Mouse (Mus musculus): ENCODE results near the gene Svs1. TPM values are rescaled to one million over a fixed set of nuclear protein-coding genes. Genes with fewer than 3 reads are reported as not detected.

Svs1 gene
- polyA plus RNA-seq, 1 experiment from 2014 or later, result not detected

GRCm38 (mm10) chr6:49011191-49011590 lies 24.5 kb downstream of the Svs1 start:
- Histone ChIP-seq H3K27ac (replicated peaks) (no peak overlapping the region), H3K36me3 (replicated peaks) (no peaks in the 10 kb centered on the region), H3K9me3 (replicated peaks) (no peaks in the 10 kb centered on the region), H3K4me1 (replicated peaks) (peaks cover 8% of the 10 kb centered on the region), H3K4me2 (no peak overlapping the region), H3K4me3 (replicated peaks) (no peak overlapping the region), H3K9ac (no peak overlapping the region), H3K27me3 (no peaks in the 10 kb centered on the region)
- no peak for ATAC-seq (ENCODE audit: insufficient read depth)
- WGBS (ENCODE audit: insufficient replicate concordance), result 36% methylated on average over 5 of the region's 5 CpGs

DNA sequence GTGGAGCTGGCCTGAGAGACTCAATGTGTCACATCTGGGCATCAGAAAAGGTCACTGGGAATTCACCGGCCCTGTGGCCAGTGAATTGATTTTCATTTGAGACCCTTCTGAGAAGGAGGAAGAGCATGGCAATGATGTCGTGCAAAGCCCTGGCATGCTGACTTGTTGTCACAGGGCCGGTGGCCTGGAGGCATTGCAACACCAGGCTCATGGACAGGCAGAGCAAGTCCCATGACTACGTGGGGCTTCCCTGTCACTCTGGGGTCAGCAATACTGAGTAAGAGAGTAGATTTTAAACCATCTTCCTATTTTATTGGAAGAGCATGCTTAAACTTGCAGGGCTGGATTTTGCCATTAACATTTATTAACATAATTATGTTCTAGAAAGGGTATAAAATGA lies 26.4 kb downstream of the Svs1 start:
- Histone ChIP-seq H3K9ac (no peak overlapping the region), H3K4me1 (replicated peaks) (peaks cover 8% of the 10 kb centered on the region), H3K36me3 (replicated peaks) (no peaks in the 10 kb centered on the region)

DNA sequence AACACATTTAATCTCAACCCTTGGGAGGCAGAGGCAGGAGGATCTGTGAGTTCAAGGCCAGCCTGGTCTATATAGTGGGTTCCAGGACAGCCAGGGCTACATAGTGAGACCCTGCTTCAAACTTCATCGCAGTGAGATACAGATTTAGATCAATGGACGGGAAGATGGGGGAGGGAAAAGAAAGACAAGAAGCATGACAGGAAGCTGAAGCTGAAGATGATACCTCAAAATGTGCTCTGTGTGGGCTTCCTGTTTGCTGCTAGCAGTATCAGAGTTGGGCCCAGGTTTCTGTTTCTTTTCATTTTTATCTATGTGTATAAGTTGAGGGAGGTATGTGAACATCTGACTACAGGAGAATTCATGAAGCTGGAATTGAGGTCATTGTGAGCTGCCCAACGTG lies 26.8 kb downstream of the Svs1 start:
- Histone ChIP-seq H3K27ac (replicated peaks) (no peak overlapping the region), H3K9ac (no peak overlapping the region), H3K4me1 (replicated peaks) (peaks cover 4% of the 10 kb centered on the region), H3K4me2 (no peak overlapping the region), H3K27me3 (no peaks in the 10 kb centered on the region), H3K36me3 (replicated peaks) (no peaks in the 10 kb centered on the region), H3K9me3 (replicated peaks) (no peaks in the 10 kb centered on the region), H3K4me3 (replicated peaks) (no peak overlapping the region)
- WGBS (ENCODE audit: insufficient replicate concordance), result 33% methylated on average over 3 of the region's 3 CpGs
- no peak for ATAC-seq (ENCODE audit: insufficient read depth)

More for the DNA sequence above, 26.4 kb downstream of the Svs1 start:
- Histone ChIP-seq H3K9me3 (replicated peaks) (no peaks in the 10 kb centered on the region), H3K27ac (replicated peaks) (no peak overlapping the region), H3K4me3 (replicated peaks) (no peak overlapping the region), H3K27me3 (no peaks in the 10 kb centered on the region), H3K4me2 (no peak overlapping the region)
- no peak for ATAC-seq (ENCODE audit: insufficient read depth)
- WGBS (ENCODE audit: insufficient replicate concordance), result 53% methylated on average over 4 of the region's 4 CpGs

DNA sequence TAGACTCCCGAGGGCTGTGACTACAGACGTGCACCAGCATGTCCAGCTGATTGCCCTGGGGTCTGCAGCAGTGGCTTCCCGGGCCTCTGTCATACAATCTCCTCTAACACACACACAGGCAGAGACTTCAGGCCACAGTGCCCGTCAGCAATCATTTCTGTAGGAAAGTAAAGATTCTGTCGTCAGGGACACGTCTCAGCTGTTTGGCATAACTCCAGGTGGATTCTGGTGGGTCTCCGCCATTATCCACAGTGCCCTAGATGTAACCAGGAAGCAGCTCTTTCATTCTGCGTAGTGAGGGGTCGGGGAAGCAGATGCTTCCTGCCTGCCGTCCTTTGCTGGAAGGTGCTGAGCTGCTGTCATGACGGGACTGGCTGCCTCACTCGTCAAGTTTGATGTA lies 30.5 kb downstream of the Svs1 start:
- Histone ChIP-seq H3K9me3 (replicated peaks) (no peaks in the 10 kb centered on the region), H3K9ac (no peak overlapping the region), H3K4me2 (no peak overlapping the region), H3K4me1 (replicated peaks) (no peaks in the 10 kb centered on the region; the same call in 1 of the 2 replicates), H3K36me3 (replicated peaks) (no peaks in the 10 kb centered on the region), H3K4me3 (replicated peaks) (no peak overlapping the region), H3K27me3 (no peaks in the 10 kb centered on the region), H3K27ac (replicated peaks) (no peak overlapping the region)
- no peak for ATAC-seq (ENCODE audit: insufficient read depth)
- 14% methylated on average over 12 of the region's 12 CpGs for WGBS (ENCODE audit: insufficient replicate concordance)

DNA sequence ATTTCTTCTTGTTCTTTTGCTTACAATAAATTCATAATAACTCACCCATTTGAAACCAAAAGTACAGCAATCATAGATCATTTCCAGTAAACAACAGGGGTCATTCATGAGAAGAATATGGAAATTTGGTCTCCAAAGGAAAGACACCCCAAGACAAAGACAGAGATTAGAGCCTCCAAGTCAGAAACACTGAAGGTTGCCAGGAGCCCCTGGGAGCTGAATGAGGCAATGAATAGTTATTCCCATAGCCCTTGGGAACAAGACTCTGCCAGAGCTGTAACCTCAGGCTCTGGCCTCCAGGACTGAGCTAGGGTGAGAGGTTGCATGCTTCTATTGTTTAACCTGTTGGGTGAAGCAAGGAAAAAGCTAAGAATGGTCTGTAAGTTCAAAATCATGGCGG lies 32.7 kb downstream of the Svs1 start:
- Histone ChIP-seq H3K27ac (replicated peaks) (no peak overlapping the region), H3K9me3 (replicated peaks) (no peaks in the 10 kb centered on the region), H3K4me1 (replicated peaks) (no peaks in the 10 kb centered on the region; the same call in 1 of the 2 replicates), H3K4me2 (no peak overlapping the region), H3K9ac (no peak overlapping the region), H3K4me3 (replicated peaks) (no peak overlapping the region), H3K36me3 (replicated peaks) (no peaks in the 10 kb centered on the region), H3K27me3 (no peaks in the 10 kb centered on the region)
- 62% methylated on average over 1 of the region's 1 CpGs for WGBS (ENCODE audit: insufficient replicate concordance)
- ATAC-seq (ENCODE audit: insufficient read depth), result no peak

- ATAC-seq (ENCODE audit: insufficient read depth), result no peak
- no peak overlapping the region for H3K9ac ChIP-seq
- no peaks in the 10 kb centered on the region for H3K27me3 ChIP-seq
- no peak overlapping the region for H3K4me2 ChIP-seq
- no peaks in the 10 kb centered on the region for H3K36me3 ChIP-seq (replicated peaks)
- no peaks in the 10 kb centered on the region; the same call in 1 of the 2 replicates for H3K4me1 ChIP-seq (replicated peaks)
- no peaks in the 10 kb centered on the region for H3K9me3 ChIP-seq (replicated peaks)
- H3K4me3 ChIP-seq (replicated peaks), result no peak overlapping the region
- WGBS (ENCODE audit: insufficient replicate concordance), result 49% methylated on average over 14 of the region's 14 CpGs
- no peak overlapping the region for H3K27ac ChIP-seq (replicated peaks)
Observed at GRCm38 (mm10) chr6:49021141-49022012, 34.7 kb downstream of the Svs1 start.

DNA sequence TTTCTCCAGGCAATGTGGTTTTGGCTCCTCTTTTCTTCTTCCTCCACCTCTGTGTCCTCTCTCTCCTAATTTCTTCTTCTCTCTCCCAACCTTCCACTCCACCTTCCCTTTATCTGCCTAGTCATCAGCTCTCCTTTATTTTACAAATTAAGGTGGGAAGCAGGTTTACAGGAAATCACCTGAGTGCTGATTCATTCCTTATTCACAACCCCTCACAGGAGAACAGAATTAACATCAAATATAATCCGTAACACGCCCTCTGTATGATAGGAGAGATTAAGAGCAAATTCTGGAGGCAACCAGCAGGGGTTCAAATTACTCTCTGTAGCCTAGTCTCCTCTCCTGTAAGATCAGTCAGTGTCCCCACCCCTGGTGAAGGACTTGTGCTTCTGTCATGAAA lies 35.7 kb downstream of the Svs1 start:
- H3K27me3 ChIP-seq, result no peaks in the 10 kb centered on the region
- H3K4me2 ChIP-seq, result no peak overlapping the region
- no peaks in the 10 kb centered on the region for H3K36me3 ChIP-seq (replicated peaks)
- 54% methylated on average over 2 of the region's 2 CpGs for WGBS (ENCODE audit: insufficient replicate concordance)
- no peaks in the 10 kb centered on the region for H3K9me3 ChIP-seq (replicated peaks)
- no peaks in the 10 kb centered on the region; the same call in 1 of the 2 replicates for H3K4me1 ChIP-seq (replicated peaks)
- no peak for ATAC-seq (ENCODE audit: insufficient read depth)
- no peak overlapping the region for H3K9ac ChIP-seq
- no peak overlapping the region for H3K4me3 ChIP-seq (replicated peaks)
- no peak overlapping the region for H3K27ac ChIP-seq (replicated peaks)

DNA sequence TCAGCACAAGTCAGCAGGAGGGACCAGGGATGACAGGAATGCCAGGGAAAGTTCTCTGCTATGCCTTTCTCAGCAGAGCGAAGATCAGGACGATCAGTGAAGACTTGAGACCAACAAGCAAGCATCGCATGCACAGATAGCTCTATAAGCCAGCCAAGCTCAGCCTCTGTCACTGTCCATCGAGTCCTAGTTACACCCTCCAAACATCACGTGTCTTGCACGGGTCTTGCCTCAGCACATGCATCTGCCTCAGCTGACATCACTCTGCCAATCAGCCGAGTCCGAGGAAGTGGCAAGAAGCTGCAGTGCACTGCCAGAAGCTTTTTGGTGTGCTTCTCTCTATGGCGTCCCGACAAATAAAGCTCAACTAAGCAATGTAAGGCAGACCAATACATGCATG lies 36.7 kb downstream of the Svs1 start:
- no peaks in the 10 kb centered on the region; the same call in 1 of the 2 replicates for H3K4me1 ChIP-seq (replicated peaks)
- 64% methylated on average over 10 of the region's 10 CpGs for WGBS (ENCODE audit: insufficient replicate concordance)
- no peak overlapping the region for H3K9ac ChIP-seq
- no peaks in the 10 kb centered on the region for H3K9me3 ChIP-seq (replicated peaks)
- H3K4me3 ChIP-seq (replicated peaks), result no peak overlapping the region
- H3K4me2 ChIP-seq, result no peak overlapping the region
- H3K36me3 ChIP-seq (replicated peaks), result no peaks in the 10 kb centered on the region
- no peak for ATAC-seq (ENCODE audit: insufficient read depth)
- H3K27ac ChIP-seq (replicated peaks), result no peak overlapping the region
- no peaks in the 10 kb centered on the region for H3K27me3 ChIP-seq

DNA sequence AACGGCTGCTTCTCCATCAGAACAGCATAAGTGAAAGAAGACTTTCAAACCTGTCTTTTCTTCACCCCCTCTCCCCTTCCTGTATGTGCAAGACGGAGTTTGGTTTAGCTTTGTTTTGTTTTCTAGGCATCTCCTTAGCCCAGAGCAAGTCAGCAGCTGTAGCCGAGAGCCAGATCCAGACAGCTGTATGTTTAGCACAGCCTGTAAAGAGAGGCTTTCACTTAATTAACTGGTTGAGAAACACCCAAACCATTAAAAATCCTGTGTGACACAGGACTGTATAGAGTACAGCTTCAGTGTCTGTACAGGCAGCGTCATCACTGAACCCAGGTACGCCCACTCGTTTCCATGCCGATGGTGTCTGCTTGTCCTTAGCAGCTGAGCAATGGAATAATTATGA lies 38.6 kb downstream of the Svs1 start:
- no peak overlapping the region for H3K4me2 ChIP-seq
- no peak overlapping the region for H3K4me3 ChIP-seq (replicated peaks)
- no peak overlapping the region for H3K27ac ChIP-seq (replicated peaks)
- H3K9me3 ChIP-seq (replicated peaks), result no peaks in the 10 kb centered on the region
- 67% methylated on average over 7 of the region's 7 CpGs for WGBS (ENCODE audit: insufficient replicate concordance)
- no peak overlapping the region for H3K9ac ChIP-seq
- H3K4me1 ChIP-seq (replicated peaks), result no peaks in the 10 kb centered on the region; the same call in 1 of the 2 replicates
- H3K27me3 ChIP-seq, result no peaks in the 10 kb centered on the region
- no peak for ATAC-seq (ENCODE audit: insufficient read depth)
- H3K36me3 ChIP-seq (replicated peaks), result no peaks in the 10 kb centered on the region

GRCm38 (mm10) chr6:49026496-49026895 lies 39.8 kb downstream of the Svs1 start:
- Histone ChIP-seq H3K36me3 (replicated peaks) (no peaks in the 10 kb centered on the region), H3K4me3 (replicated peaks) (no peak overlapping the region), H3K9ac (no peak overlapping the region), H3K4me1 (replicated peaks) (no peaks in the 10 kb centered on the region; the same call in 1 of the 2 replicates), H3K27me3 (no peaks in the 10 kb centered on the region), H3K4me2 (no peak overlapping the region), H3K27ac (replicated peaks) (no peak overlapping the region), H3K9me3 (replicated peaks) (no peaks in the 10 kb centered on the region)
- ATAC-seq (ENCODE audit: insufficient read depth), result no peak
- 24% methylated on average over 5 of the region's 5 CpGs for WGBS (ENCODE audit: insufficient replicate concordance)

DNA sequence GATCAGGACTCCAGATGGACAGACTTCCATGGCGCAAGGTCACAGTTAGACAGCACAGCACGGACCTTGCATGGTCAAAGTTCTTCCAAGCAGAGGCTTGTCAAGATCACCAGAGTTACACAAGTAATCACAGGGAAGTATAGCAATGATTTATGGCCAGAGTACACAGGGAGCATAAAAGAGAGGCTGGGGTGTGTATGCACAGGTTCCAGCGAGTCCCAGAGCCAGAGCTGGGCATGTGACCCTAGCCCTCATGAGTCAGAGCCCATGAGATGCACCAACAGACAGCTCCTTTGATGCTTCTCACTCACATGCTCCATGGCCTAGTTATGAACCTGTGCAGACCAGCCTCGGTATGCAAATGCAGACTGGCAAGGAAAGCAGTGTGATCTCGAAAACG lies 41.4 kb downstream of the Svs1 start:
- no peaks in the 10 kb centered on the region for H3K27me3 ChIP-seq
- no peak overlapping the region for H3K27ac ChIP-seq (replicated peaks)
- no peak overlapping the region for H3K4me2 ChIP-seq
- H3K4me1 ChIP-seq (replicated peaks), result no peaks in the 10 kb centered on the region
- H3K9me3 ChIP-seq (replicated peaks), result no peaks in the 10 kb centered on the region
- H3K36me3 ChIP-seq (replicated peaks), result no peaks in the 10 kb centered on the region
- no peak overlapping the region for H3K4me3 ChIP-seq (replicated peaks)
- 66% methylated on average over 6 of the region's 6 CpGs for WGBS (ENCODE audit: insufficient replicate concordance)
- no peak overlapping the region for H3K9ac ChIP-seq
- no peak; the same call in 1 of the 2 replicates for ATAC-seq (ENCODE audit: insufficient read depth)

Data from liver, embryonic 15.5 days (tissue).